Mouse (Mus musculus) adipose tissue, adult 10 weeks (tissue): Measurements from ENCODE around the gene Spaca4. TPM values are rescaled to one million over a fixed set of nuclear protein-coding genes. Genes with fewer than 3 reads are reported as not detected.

Source experiments
- polyA plus RNA-seq: library from polyadenylated mRNA; stranded (reverse); fragments of 350-450 nt; fragmentation: Illumina TruSeq; extraction: RNeasy Lipid Tissue Mini Kit (QIAGEN cat#74804); gene quantifications from one replicate; pipeline ENCODE4 v1.2.3, GENCODE M21; 2014; ENCODE audit warnings: low read depth, low replicate concordance

Spaca4 gene
- polyA plus RNA-seq = 2.2 TPM

GRCm38 (mm10) chr7:45725713-45726112 lies at the start of gene Spaca4:
Spaca4 (minus strand) TSS chr7:45725813.

GRCm38 (mm10) chr7:45720413-45721233 lies 5.0 kb downstream of the Spaca4 start, which contains the start of gene Fam83e:
Fam83e (plus strand) TSS chr7:45721212.

GRCm38 (mm10) chr7:45717918-45718297 lies 7.7 kb downstream of the Spaca4 start, which contains the start of gene Sphk2:
Sphk2 (minus strand) TSS chr7:45718002.

GRCm38 (mm10) chr7:45715090-45715708 lies 10.4 kb downstream of the Spaca4 start, which contains the start of gene Rpl18:
Rpl18 (plus strand) TSS chr7:45715457.

GRCm38 (mm10) chr7:45704730-45705442 lies 20.7 kb downstream of the Spaca4 start, which contains the start of gene Dbp:
Dbp (plus strand) TSS chr7:45705088.

GRCm38 (mm10) chr7:45699523-45700141 lies 26.0 kb downstream of the Spaca4 start, which contains the start of gene Car11:
Car11 (plus strand) TSS chr7:45699843.

GRCm38 (mm10) chr7:45693921-45694591 lies 31.6 kb downstream of the Spaca4 start, which contains the start of gene Sec1:
Sec1 (minus strand) TSS chr7:45694402.

GRCm38 (mm10) chr7:45683396-45684050 lies 42.1 kb downstream of the Spaca4 start, which contains the start of gene Ntn5:
Ntn5 (plus strand) TSS chr7:45684022.

Other genes starting within 250 kb of the Spaca4 start
- 11.4 TPM for gene Tulp2, start 243.9 kb downstream of the Spaca4 start, polyA plus RNA-seq
- 4.7 TPM for gene Gm45808, start 239.0 kb downstream of the Spaca4 start, polyA plus RNA-seq
- gene Dhdh, start 237.0 kb downstream of the Spaca4 start, polyA plus RNA-seq = 23.6 TPM
- 558 TPM for gene Nucb1, start 215.4 kb downstream of the Spaca4 start, polyA plus RNA-seq
- 23.3 TPM for gene Ppp1r15a, start 199.5 kb downstream of the Spaca4 start, polyA plus RNA-seq
- gene Plekha4, start 199.5 kb downstream of the Spaca4 start, polyA plus RNA-seq = 12.8 TPM
- gene Hsd17b14, start 170.9 kb downstream of the Spaca4 start, polyA plus RNA-seq = 1.0 TPM
- 110 TPM for gene Bcat2, start 155.7 kb downstream of the Spaca4 start, polyA plus RNA-seq
- gene Fgf21, start 110.3 kb downstream of the Spaca4 start, polyA plus RNA-seq = 0.58 TPM
- 14.4 TPM for gene Fut1, start 108.5 kb downstream of the Spaca4 start, polyA plus RNA-seq
- gene Izumo1, start 104.0 kb downstream of the Spaca4 start, polyA plus RNA-seq = 1.6 TPM
- 11.0 TPM for gene Rasip1, start 98.3 kb downstream of the Spaca4 start, polyA plus RNA-seq
- 4.0 TPM for gene Mamstr, start 85.8 kb downstream of the Spaca4 start, polyA plus RNA-seq
- gene Fut2, start 59.4 kb downstream of the Spaca4 start, polyA plus RNA-seq = 2.3 TPM
- gene Ntn5, start 41.8 kb downstream of the Spaca4 start, polyA plus RNA-seq = 0.78 TPM
- gene Sec1, start 31.4 kb downstream of the Spaca4 start, polyA plus RNA-seq = 1.8 TPM
- gene Car11, start 26.0 kb downstream of the Spaca4 start, polyA plus RNA-seq = 5.3 TPM
- gene Dbp, start 20.7 kb downstream of the Spaca4 start, polyA plus RNA-seq = 19.7 TPM
- gene Rpl18, start 10.4 kb downstream of the Spaca4 start, polyA plus RNA-seq = 966 TPM
- 31.4 TPM for gene Sphk2, start 7.8 kb downstream of the Spaca4 start, polyA plus RNA-seq
- gene Fam83e, start 4.6 kb downstream of the Spaca4 start, polyA plus RNA-seq = 3.7 TPM
- 0.96 TPM for gene Lmtk3, start 57.9 kb upstream of the Spaca4 start, polyA plus RNA-seq
- 22.0 TPM for gene Sult2b1, start 58.9 kb upstream of the Spaca4 start, polyA plus RNA-seq
- 73.8 TPM for gene Cyth2, start 88.8 kb upstream of the Spaca4 start, polyA plus RNA-seq
- gene Kcnj14, start 99.0 kb upstream of the Spaca4 start, polyA plus RNA-seq = 0.74 TPM
- gene Grwd1, start 105.1 kb upstream of the Spaca4 start, polyA plus RNA-seq = 11.0 TPM
- 162 TPM for gene Kdelr1, start 147.0 kb upstream of the Spaca4 start, polyA plus RNA-seq
- gene Grin2d, start 152.6 kb upstream of the Spaca4 start, polyA plus RNA-seq = 1.2 TPM
- 7.2 TPM for gene Syngr4, start 170.9 kb upstream of the Spaca4 start, polyA plus RNA-seq
- gene Tmem143, start 171.1 kb upstream of the Spaca4 start, polyA plus RNA-seq = 31.6 TPM
- gene Emp3, start 195.6 kb upstream of the Spaca4 start, polyA plus RNA-seq = 65.2 TPM
- gene Ccdc114, start 198.3 kb upstream of the Spaca4 start, polyA plus RNA-seq = 8.4 TPM